Mouse (Mus musculus) cerebellum, adult 11 months (tissue): ENCODE results near the gene Dpm3.

Experiments used
- DNase-seq: peaks from one replicate; pipeline ENCODE4 v3.0.0; 2022

The Dpm3 gene

DNA sequence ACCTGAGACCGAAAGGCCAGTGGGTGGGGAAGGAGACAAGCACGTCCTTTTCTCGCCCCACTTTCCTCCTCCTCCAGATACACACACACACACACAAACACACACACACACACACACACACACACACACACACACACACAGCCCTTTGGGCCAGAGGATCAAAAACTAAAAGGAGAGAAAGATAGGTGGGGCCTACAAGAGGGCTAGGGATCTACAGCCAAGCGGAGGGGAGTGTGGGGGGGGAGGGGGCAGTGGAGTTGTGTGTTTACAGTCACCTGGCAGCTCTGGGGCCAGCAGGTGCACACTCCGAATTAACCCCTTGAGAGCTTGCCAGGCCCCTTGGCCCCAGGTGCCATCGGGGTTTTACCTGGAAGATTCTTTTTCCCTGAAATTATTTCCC is 26.5 kb upstream of the Dpm3 start:
- no peak for DNase-seq

DNA sequence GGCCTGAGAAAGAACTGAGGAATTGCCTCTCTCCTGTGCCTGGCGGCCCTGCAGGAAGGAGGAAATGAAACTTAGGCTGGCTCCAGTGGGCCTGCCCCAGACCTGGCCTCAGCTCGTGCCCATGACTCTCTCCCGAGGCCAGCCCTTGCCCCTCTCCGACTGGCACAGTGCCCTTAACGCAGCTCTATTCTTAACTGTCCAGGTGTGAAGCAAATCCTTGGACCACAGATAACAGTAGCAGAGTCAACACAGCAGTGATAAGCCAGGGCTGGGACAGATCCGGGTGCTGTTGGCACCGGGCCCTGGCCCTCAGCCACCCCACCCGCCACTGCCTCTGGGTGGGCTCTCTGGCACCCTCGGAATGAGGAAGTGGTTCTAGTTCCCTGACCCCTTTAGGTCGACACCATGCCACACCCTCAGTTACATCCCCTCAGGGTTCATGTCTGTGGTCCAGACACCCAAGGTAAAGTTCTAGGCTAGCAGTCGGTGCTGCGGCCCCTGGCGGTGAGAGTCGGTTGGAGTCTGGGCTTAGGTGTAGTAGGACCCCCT is 25.5 kb upstream of the Dpm3 start:
- DNase-seq, result no peak

DNA sequence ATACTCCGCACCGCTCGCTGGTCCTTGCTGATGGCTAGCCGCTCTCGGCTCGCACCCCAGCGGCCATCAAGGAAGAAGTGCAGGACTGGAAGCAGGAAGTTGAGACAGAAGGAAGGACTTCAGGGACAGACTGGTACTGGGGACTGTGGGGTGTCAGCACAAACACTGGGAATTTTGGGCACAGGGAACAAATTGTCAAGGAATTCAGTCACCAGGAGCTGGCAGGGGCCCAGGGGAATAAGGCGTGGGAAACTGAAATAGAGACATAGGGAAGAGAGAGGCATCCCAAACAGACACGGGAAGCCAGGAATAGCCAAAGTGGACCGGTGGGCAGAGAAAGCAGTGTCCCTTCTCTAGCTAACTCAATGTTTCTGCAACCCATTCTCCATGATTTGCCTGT is 22.6 kb upstream of the Dpm3 start:
- no peak for DNase-seq

- DNase-seq, result no peak
These were observed 21.5 kb upstream of the Dpm3 start for GRCm38 (mm10) chr3:89237682-89238081.

GRCm38 (mm10) chr3:89238494-89238893 is 20.7 kb upstream of the Dpm3 start:
- DNase-seq, result no peak

DNA sequence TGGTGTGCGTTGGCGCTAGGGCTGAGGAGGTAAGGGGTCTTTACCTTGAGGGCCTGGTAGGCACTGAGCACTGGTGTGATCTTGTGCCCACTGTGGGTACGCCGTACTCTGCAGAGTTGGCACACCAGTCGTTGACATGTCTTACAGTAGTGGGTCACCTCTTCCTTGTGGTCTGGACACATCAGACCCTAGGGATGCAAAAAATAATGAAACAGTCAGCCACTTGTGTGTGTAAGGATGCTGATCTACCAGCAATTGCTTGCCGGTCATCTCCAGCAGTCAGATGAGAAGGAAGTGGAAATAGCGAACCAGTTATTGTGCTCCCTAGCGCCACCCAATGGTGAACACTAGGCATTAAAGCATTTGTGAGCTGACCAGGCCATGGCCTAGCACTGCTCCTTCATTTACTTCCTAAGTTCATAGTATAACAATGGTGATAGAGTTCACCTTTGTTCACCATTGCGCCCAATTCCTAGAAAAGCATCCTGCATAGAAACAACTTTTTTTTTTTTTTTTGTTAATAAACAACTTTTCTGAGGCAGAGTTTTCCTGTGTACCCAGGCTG is 16.7 kb upstream of the Dpm3 start:
- DNase-seq, result peak; percentile 68

GRCm38 (mm10) chr3:89243609-89244008 is 15.5 kb upstream of the Dpm3 start:
- no peak for DNase-seq

- peak; percentile 54 for DNase-seq
These were observed 14.8 kb upstream of the Dpm3 start for GRCm38 (mm10) chr3:89244158-89244981.

DNA sequence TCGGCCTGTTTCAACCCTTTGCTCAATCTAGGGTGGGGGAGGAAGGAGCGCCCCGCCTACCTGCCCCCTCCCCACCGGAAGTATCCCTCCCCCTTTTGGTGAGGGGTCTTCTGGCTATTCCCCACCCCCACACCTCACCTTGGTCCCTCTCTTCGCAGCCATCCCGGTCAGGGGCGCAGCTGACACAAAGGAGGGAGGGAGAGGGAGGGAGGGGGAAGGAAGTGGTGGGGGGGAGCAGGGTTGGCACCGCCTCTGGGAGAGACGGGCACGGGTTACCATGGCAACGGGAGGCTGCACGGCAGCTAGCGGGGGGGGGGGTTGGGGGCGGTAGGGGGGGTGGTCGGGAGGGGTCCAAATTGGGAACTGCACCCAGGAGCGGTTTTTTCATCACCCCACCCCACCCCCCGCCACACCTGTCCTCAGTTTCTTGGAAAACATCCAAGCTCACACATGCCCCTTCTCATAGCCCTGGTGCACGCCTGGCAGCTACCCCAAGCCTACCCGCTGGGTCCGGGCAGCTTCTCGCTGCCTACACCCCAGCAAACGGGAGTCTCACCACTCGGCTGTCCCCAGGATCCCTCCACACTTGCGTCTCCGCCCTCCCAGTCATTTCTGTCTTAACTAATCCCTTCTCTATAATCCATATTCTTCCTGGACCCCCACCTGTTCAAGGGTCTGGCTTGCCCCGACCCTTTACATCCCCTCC is 14.0 kb upstream of the Dpm3 start:
- DNase-seq, result peak; percentile 80

GRCm38 (mm10) chr3:89245688-89246171 is 13.4 kb upstream of the Dpm3 start, which contains the start of gene Krtcap2:
Gene Krtcap2 (plus strand): TSS chr3:89245966.
- DNase-seq, result peak; percentile 72

DNA sequence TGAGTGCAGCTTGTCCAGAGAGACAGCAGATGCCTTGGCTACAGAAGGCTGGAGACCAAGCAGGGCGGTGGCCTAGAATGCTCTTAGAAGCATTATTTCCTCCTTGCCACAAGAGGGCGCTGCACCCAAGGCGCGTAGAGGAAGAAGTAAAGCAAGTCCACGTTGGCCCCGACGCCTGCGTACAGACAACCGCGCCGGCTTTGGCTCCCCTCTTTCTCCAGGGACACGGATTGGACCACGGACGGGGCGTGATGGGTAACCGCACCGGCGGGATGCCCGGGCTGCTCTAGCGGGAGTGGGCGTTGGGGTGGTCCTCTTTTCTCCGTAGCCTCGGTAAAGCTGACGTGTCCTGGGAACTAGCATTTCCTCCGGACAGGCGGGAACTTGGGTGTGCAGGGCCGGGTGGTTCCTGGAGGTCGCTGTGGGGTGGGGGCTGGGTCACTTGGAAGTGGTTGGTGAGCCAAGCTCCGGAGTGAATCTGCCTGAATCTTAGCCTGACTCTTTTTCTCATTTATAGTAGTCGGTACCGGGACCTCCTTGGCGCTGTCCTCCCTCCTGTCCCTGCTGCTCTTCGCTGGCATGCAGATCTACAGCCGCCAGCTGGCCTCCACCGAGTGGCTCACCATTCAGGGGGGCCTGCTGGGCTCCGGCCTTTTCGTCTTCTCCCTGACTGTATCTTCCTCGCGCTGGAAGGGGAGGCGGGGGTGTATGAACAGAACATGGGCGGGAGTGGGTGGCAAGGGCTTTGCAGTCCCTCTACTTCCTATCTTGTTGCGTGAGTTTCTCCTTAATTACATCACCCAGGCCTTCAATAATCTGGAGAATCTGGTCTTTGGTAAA is 12.7 kb upstream of the Dpm3 start, which contains the start of gene Trim46:
Gene Trim46 (minus strand): TSS at position 49 of the 840 bp plus-strand sequence.
- peak; percentile 89 for DNase-seq

GRCm38 (mm10) chr3:89247466-89247865 is 11.7 kb upstream of the Dpm3 start:
- DNase-seq, result no peak

DNA sequence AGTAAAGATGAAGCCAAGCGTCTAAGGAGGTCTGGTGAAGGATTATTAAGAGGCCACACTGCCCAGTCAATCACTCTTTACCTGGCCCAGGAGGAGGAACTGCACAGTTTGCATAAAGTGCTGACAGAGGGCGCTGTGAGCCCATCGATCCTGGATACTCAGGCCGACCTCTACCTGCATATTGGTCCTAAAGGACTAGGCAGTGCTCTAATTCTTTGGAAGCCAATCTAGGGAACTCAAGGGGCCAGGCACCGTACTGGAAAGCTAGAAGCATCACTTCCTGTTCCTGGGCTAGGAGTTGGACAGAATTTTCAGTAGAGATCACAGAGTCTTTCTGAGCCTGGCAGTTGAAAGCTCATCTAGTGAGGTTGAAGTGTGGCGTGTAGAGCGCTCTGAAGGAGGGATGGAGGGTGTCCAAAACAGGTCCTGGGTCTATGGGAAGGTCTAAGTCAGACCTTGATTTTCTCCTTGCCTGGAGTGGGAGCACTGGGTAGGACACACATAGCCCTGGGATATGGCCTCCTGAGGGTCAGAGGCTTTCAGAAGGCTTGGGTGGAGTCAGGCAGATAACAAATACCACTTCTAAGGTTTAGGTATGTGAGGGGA is 8.6 kb upstream of the Dpm3 start:
- DNase-seq, result peak; percentile 58

- DNase-seq, result no peak
These were observed 7.7 kb upstream of the Dpm3 start for GRCm38 (mm10) chr3:89251365-89251895.

GRCm38 (mm10) chr3:89254994-89255393 is 4.2 kb upstream of the Dpm3 start:
- DNase-seq, result no peak

GRCm38 (mm10) chr3:89256177-89256576 is 3.0 kb upstream of the Dpm3 start:
- no peak for DNase-seq

- DNase-seq, result no peak
These were observed 1.1 kb downstream of the Dpm3 start for GRCm38 (mm10) chr3:89260211-89260610.

GRCm38 (mm10) chr3:89262417-89262816 is 3.3 kb downstream of the Dpm3 start:
- no peak for DNase-seq

- DNase-seq, result peak; percentile 71
These were observed 7.3 kb downstream of the Dpm3 start for GRCm38 (mm10) chr3:89266439-89266893.

DNA sequence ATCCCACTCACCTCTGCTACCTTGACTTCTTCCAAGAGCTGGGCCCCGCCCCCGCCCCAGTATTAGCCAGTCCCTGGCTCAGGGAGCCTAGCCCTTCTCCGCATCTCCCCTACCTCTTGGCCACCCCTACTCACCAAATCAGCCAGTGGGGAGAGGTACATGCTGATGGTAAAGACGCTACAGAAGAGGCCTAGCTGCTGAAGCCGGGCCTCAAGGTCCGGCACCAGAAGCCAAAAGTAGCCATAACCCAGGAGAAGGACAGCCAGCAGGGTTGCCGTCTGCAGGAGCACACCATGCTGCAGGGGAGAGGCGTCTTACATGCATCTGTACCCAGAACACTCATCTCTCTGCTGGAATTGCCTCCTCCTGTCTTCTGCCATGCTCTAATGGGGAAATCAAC is 9.8 kb downstream of the Dpm3 start:
- no peak for DNase-seq

- DNase-seq, result peak; percentile 81
These were observed 11.0 kb downstream of the Dpm3 start, which contains the start of gene Slc50a1 for GRCm38 (mm10) chr3:89270051-89270755. Gene Slc50a1 (minus strand): TSS chr3:89270570.
